Mouse (Mus musculus) naive thymus-derived CD4-positive, alpha-beta T cell, adult 2 months (primary cell): Measurements from ENCODE around the gene Nop16.

Experiments used
- DNase-seq: peaks from one replicate; pipeline ENCODE4 v3.0.0-alpha.2; 2011; ENCODE audit warnings: low read depth

Nop16 gene

DNA sequence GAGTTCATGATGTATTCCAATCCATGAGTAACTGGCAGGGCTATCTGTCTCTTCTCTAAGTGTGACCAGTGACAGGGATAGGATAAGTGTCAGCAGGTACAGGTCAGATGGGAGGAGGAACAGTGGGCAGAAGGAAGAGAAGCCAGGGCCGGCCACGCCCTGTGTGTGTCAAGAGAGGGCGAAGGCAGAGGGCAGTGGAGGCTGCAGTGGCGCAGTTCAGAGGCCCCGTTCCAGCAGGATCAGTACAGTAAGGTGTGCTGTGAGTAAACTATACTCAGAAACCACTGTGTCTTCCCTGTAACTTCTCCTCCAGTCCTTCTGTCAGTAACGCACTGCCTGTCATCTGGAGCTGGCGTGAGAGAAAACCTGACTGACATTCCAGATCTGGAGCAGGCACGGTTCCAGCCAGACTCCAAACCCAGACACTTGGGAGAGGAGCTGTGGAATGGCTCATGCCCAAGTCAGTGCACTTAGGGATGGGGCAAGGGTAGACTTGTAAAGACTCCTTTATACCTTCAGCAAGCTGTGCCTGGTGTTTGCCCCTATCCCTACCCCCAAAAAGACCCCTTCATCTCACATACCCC lies 6.3 kb upstream of the Nop16 start:
- no peak for DNase-seq

- no peak for DNase-seq
These were observed 3.7 kb upstream of the Nop16 start for GRCm38 (mm10) chr13:54593617-54594016.

DNA sequence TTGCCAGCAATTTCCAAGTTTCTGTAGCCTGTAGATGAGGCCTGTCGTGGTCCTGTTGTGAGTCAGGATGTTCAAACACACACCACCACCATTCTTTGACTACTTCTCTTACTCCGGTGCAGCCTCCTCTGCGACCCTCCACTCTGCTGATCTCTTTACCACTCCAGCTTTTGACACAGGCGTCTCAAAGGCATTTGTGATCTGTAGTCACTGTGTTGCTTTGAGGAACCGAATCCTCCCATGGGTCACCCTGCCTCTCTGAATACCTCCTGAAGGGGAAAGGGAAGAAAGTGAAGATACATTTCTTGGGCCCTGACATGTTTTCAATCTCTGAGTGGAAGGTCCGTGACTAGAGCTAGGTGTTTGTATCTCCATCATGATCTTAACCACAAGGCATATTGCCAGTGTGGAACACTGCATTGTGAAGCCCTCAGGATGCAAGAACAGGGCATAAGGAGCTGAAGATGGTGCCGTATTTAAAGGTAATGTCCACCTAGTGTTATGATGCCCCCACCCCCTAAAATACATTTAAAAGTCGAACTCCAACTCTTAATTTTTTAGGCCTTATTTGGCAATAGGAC lies 2.0 kb upstream of the Nop16 start:
- no peak for DNase-seq

- DNase-seq = no peak
These were observed 385 bp downstream of the Nop16 start for GRCm38 (mm10) chr13:54589414-54589995.

DNA sequence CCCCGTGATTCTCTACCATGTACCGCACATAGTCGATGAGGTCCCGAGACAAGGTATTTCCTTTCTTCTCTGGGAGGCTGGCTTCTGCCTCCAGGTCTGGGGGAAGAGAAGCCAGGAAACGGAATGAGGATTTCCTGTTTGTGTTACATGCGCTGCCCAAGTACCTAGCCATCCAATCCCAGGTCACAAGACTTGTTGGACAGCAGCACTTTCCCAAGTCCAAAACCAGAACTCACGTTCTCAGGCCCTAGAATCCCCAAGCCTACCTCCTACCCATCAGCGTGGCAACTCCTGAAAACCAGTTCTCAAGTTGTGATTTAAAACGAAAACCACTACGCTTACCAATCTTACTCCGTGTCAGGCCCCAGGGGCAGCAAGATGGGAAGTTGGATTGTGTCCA lies 4.1 kb downstream of the Nop16 start:
- no peak for DNase-seq

DNA sequence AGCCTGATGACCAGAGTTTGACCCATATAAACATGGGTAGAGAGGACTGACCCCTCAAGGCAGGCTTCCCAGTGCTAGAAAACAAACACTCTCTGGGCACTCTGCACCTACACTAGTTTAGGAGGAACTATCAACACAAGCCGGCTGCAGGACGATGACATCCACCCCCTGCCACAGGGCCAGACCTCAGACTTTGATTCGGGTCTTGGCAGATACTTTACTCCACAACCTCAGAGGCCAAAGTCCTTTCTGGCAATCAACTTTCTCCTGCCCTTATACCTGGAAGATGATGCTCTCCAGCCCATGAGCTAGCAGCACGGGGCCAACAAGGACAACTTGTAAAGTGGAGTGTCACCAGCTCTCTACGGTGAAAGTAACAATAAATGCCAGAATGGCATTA lies 7.0 kb downstream of the Nop16 start:
- DNase-seq = no peak

- DNase-seq = no peak
These were observed 7.8 kb downstream of the Nop16 start for GRCm38 (mm10) chr13:54582126-54582525.

DNA sequence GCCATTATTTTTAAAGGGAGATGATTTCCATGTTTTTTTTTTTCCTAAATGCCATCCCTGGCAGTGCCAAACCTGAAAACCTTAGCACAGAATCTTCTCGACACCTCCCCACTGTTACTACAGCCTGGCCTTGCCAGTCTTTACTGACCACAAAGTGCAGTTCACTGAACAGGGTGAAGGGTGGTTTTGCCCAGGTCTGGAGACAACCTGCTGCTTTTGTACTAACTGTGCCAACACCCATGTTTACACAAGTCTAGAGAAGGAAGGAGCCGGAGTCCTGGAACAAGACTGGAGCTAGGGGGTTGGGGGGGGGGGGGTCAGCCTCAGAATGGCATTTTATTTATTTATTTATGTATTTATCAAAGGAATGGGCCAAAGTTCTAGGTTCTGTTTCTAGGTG lies 8.5 kb downstream of the Nop16 start:
- DNase-seq = no peak

GRCm38 (mm10) chr13:54577652-54578507 lies 12.0 kb downstream of the Nop16 start:
- no peak for DNase-seq

- DNase-seq = no peak
These were observed 14.4 kb downstream of the Nop16 start for GRCm38 (mm10) chr13:54575489-54575888.

DNA sequence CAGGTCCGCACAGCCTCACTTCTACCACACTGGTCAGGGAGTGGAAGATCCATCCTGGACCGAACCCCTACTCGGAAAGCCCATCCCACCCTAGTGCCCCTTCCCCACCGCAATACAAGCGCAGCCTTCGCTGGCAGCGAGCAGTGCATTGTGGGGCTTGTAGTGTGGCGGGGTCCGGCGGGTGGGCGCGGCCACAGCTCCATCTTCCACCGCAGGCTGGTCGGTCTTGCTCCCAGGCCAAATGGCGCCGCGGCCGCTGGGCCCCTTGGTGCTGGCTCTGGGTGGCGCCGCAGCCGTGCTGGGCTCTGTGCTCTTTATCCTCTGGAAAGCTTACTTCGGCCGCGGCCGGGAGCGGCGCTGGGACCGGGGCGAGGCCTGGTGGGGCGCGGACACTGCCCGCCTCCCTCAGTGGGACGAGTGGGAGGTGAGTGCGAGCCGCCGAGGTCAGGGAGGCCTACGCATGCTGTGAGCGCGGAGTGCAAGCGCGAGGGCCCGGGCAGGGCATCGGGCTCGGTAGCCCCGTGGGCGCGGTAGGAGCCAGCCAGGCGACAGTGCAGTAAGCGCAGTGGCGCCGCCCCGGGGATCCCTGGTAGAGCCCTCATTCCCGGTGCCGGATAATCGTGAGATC lies 14.9 kb downstream of the Nop16 start, which contains the start of gene Arl10:
Gene Arl10, plus strand, starts transcription at position 162 of the 628 bp plus-strand sequence.
- DNase-seq = peak; percentile 47

- DNase-seq = no peak
These were observed 17.3 kb downstream of the Nop16 start for GRCm38 (mm10) chr13:54572621-54573020.

DNA sequence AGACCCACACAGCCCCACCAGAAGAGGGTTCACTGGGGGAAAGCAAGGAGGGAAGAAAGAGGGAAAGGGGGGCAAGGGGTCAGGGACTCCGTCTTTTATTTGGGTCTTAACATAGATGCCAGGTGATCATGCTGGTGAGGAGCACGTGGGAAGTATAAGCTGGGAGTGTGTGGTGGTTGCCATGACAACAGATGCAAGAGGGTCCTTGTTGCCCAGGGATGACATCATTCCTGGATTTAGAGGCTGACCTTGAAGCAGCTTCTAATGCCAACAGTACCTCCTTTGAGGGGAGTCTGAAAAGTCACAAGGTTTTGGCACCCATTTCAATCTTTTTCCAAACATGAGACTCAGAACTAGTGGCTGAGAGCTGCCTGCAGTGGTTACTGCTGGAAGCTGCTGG lies 18.3 kb downstream of the Nop16 start:
- no peak for DNase-seq

GRCm38 (mm10) chr13:54570736-54571135 lies 19.2 kb downstream of the Nop16 start:
- no peak for DNase-seq

- no peak for DNase-seq
These were observed 20.6 kb downstream of the Nop16 start for GRCm38 (mm10) chr13:54569282-54569681.

GRCm38 (mm10) chr13:54568380-54568779 lies 21.5 kb downstream of the Nop16 start:
- no peak for DNase-seq

- DNase-seq = no peak
These were observed 24.1 kb downstream of the Nop16 start for GRCm38 (mm10) chr13:54565594-54566345.

DNA sequence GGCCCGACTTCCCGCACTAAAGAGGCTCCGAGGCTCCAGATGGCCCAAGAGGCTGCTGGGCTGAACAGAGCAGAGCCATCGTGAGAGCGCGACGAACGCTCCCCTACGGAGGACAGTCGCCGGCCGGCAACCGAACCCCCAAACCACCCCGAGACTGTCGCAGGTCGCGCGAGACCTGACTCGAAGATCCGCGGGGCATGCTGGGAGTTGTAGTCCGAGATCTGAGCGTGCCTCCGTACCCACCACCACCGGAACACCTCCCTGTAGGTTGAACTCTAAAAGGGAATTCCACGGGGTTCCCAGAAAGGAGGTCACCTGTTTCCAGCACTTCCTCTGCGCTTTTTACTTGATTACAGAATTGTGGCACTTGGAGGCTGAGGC lies 24.7 kb downstream of the Nop16 start, which contains the start of gene 4833439L19Rik:
Gene 4833439L19Rik, minus strand, starts transcription at position 235 of the 381 bp plus-strand sequence.
- peak; percentile 94 for DNase-seq

- peak; percentile 45 for DNase-seq
These were observed 25.4 kb downstream of the Nop16 start for GRCm38 (mm10) chr13:54564232-54565200.

GRCm38 (mm10) chr13:54562562-54562961 lies 27.3 kb downstream of the Nop16 start:
- no peak for DNase-seq
